Mouse (Mus musculus) frontal cortex, adult 2 months (tissue): ENCODE results near the gene Trp53bp2. TPM values are rescaled to one million over a fixed set of nuclear protein-coding genes. Genes with fewer than 3 reads are reported as not detected.

Experiments used
- DNase-seq, 2 experiments: peaks; one replicate each; pipeline ENCODE4 v3.0.0; 2022; ENCODE audit warnings: low spot score in 1 of 2; ENCODE audit errors: extremely low spot score in 1 of 2
- polyA plus RNA-seq: library from polyadenylated mRNA; depleted of rRNA; stranded (reverse); fragments of >200 nt; gene quantifications from 2 replicates; pipeline ENCODE4 v1.2.3, GENCODE M21; 2012

The Trp53bp2 gene
- polyA plus RNA-seq, 1 experiment: 22.2 TPM

GRCm38 (mm10) chr1:182403076-182403475 lies 5.9 kb upstream of the Trp53bp2 start:
- DNase-seq: no peak

- no peak for DNase-seq
These were observed 2.4 kb upstream of the Trp53bp2 start for GRCm38 (mm10) chr1:182406621-182407020.

- no peak for DNase-seq
These were observed 729 bp upstream of the Trp53bp2 start for GRCm38 (mm10) chr1:182408243-182408642.

- DNase-seq: no peak
These were observed 615 bp downstream of the Trp53bp2 start for GRCm38 (mm10) chr1:182409401-182410173.

- no peak for DNase-seq
These were observed 3.8 kb downstream of the Trp53bp2 start for GRCm38 (mm10) chr1:182412586-182413270.

GRCm38 (mm10) chr1:182419481-182419880 lies 10.5 kb downstream of the Trp53bp2 start:
- no peak for DNase-seq

- no peak for DNase-seq
These were observed 15.3 kb downstream of the Trp53bp2 start for GRCm38 (mm10) chr1:182424274-182424673.

- DNase-seq: no peak
These were observed 16.2 kb downstream of the Trp53bp2 start for GRCm38 (mm10) chr1:182425176-182425575.

- no peak for DNase-seq
These were observed 17.5 kb downstream of the Trp53bp2 start for GRCm38 (mm10) chr1:182426444-182426843.

GRCm38 (mm10) chr1:182427426-182427825 lies 18.5 kb downstream of the Trp53bp2 start:
- DNase-seq: no peak

- no peak for DNase-seq
These were observed 20.9 kb downstream of the Trp53bp2 start for GRCm38 (mm10) chr1:182429826-182430225.

GRCm38 (mm10) chr1:182430676-182431075 lies 21.7 kb downstream of the Trp53bp2 start:
- no peak for DNase-seq

- DNase-seq: no peak
These were observed 23.1 kb downstream of the Trp53bp2 start for GRCm38 (mm10) chr1:182432059-182432458.

GRCm38 (mm10) chr1:182436746-182437145 lies 27.8 kb downstream of the Trp53bp2 start:
- no peak for DNase-seq

- no peak for DNase-seq
These were observed 30.7 kb downstream of the Trp53bp2 start for GRCm38 (mm10) chr1:182439546-182440222.

GRCm38 (mm10) chr1:182441791-182442473 lies 33.0 kb downstream of the Trp53bp2 start:
- no peak for DNase-seq

GRCm38 (mm10) chr1:182444116-182444515 lies 35.1 kb downstream of the Trp53bp2 start:
- DNase-seq: no peak

GRCm38 (mm10) chr1:182448276-182449035 lies 39.5 kb downstream of the Trp53bp2 start:
- no peak for DNase-seq

GRCm38 (mm10) chr1:182452473-182452872 lies 43.5 kb downstream of the Trp53bp2 start:
- DNase-seq: no peak

- DNase-seq: no peak
These were observed 46.1 kb downstream of the Trp53bp2 start for GRCm38 (mm10) chr1:182455080-182455479.
